In genomic region chr4:151483299-151483976, GRCm38 (mm10) we compare ENCODE assay signal across 9 mouse cellular contexts.
DNase-seq lines count a peak whose midpoint lies in the region; ATAC-seq and TF ChIP-seq lines count a peak whose summit lies in the region.
"Had no signal": no experiment of that assay in that cellular context is flagged by ENCODE, and none has a peak within 500 bp of the region (broad histone marks: within the 10 kb centered on the region; RNA-seq: fewer than 3 reads in every experiment).

No protein-coding gene starts in this region.

- peak; percentile 4 for DNase-seq in MEL (ENCODE audit: low read depth, low spot score)
- peak; percentile 90 for DNase-seq in brain, adult 2 months (ENCODE audit: low read depth, low spot score)
- peak; percentile 7 for DNase-seq in heart, postnatal 25 days (ENCODE audit: low spot score)
- peak; percentile 39 to 70 for DNase-seq in layer of hippocampus, adult 8-10 months (ENCODE audit: low spot score in 2 of 2)
- DNase-seq in lung, postnatal 25 days (ENCODE audit: low spot score): peak; percentile 9
- peak; percentile 75 for DNase-seq in right cerebral cortex, adult 18-20 months
- no peak for DNase-seq in spleen, adult 12 weeks (ENCODE audit: low spot score)

- no peaks in the 10 kb centered on the region for H3K9me3 ChIP-seq in MEL (replicated peaks; ENCODE audit: insufficient read depth, low read length)
- H3K9me3 ChIP-seq in embryonic facial prominence, embryonic 13.5 days: 0 out of 2 replicates have a peak, but pooled peaks cover 3% of the 10 kb centered on the region

- no peaks in the 10 kb centered on the region for H3K79me2 ChIP-seq in MEL (ENCODE audit: control insufficient read depth, insufficient read depth, low read length, poor library complexity)

- H3K36me3 ChIP-seq in MEL (ENCODE audit: control insufficient read depth in 1 of 2, insufficient read depth in 2 of 2, low read length in 2 of 2): no peaks in the 10 kb centered on the region
- H3K36me3 ChIP-seq in embryonic facial prominence, embryonic 13.5 days: no peaks in the 10 kb centered on the region

- 8% methylated on average over 21 of the region's 21 CpGs for WGBS in embryonic facial prominence, embryonic 13.5 days

- TF ChIP-seq RAD21 in MEL (IDR thresholded peaks at IDR 0.05; ENCODE audit: low read depth, low read length): peak; percentile 25

- 0 out of 2 replicates have a peak, but pooled peaks have one; percentile 43 for ATAC-seq in embryonic facial prominence, embryonic 13.5 days (ENCODE audit: insufficient number of reproducible peaks, insufficient read depth, low FRiP score, low TSS enrichment, low read depth)

- intact Hi-C loops in heart, postnatal 25 days (cut with DNase I): no loop called here

- TF ChIP-seq EP300 in MEL (IDR thresholded peaks at IDR 0.05; ENCODE audit: low read depth in 1 of 2, low read length in 2 of 2): no peak

- H3K4me3 ChIP-seq in MEL (ENCODE audit: control insufficient read depth in 1 of 2, insufficient read depth in 1 of 2, low read depth in 2 of 2, low read length in 2 of 2): no peak overlapping the region
- H3K4me3 ChIP-seq in embryonic facial prominence, embryonic 13.5 days: no peak overlapping the region
- H3K4me3 ChIP-seq: myocyte had no signal

- no peak for TF ChIP-seq POLR2A in MEL (IDR thresholded peaks at IDR 0.05; ENCODE audit: control insufficient read depth in 1 of 2, insufficient read depth in 1 of 2, low read depth in 1 of 2, low read length in 2 of 2, poor library complexity in 1 of 2)

- H3K9ac ChIP-seq in MEL (ENCODE audit: control insufficient read depth, low read depth, low read length, poor library complexity, severe bottlenecking): no peak overlapping the region
- no peak overlapping the region for H3K9ac ChIP-seq in embryonic facial prominence, embryonic 13.5 days

- H3K4me1 ChIP-seq in MEL (ENCODE audit: control insufficient read depth in 1 of 2, insufficient read depth in 2 of 2, low read length in 2 of 2): no peaks in the 10 kb centered on the region
- H3K4me1 ChIP-seq in embryonic facial prominence, embryonic 13.5 days: peaks cover 4% of the 10 kb centered on the region; the same call in 1 of the 2 replicates

- no peaks in the 10 kb centered on the region for H3K27me3 ChIP-seq in MEL (ENCODE audit: control insufficient read depth in 1 of 2, insufficient read depth in 2 of 2, low read length in 2 of 2)
- peaks cover 19% of the 10 kb centered on the region for H3K27me3 ChIP-seq in embryonic facial prominence, embryonic 13.5 days

- no peak overlapping the region for H3K27ac ChIP-seq in MEL (ENCODE audit: control insufficient read depth, low read depth, low read length)
- H3K27ac ChIP-seq in embryonic facial prominence, embryonic 13.5 days: no peak overlapping the region

- no peak overlapping the region for H3K4me2 ChIP-seq in embryonic facial prominence, embryonic 13.5 days

- TF ChIP-seq CTCF in MEL (IDR thresholded peaks at IDR 0.05 in 2 of 3, conservative IDR thresholded peaks at IDR 0.05 in 1 of 3; ENCODE audit: control insufficient read depth in 1 of 3, insufficient read depth in 1 of 3, low read depth in 2 of 3, low read length in 3 of 3, poor library complexity in 1 of 3, severe bottlenecking in 1 of 3): peak; percentile 29 to 54 (median 34); a peak in 5 of 6 replicates

TF ChIP-seq in MEL, 35 proteins besides CTCF, POLR2A, EP300 and RAD21:
- TF ChIP-seq JUND (IDR thresholded peaks at IDR 0.05; ENCODE audit: low read depth, low read length) (no peak), CHD1 (IDR thresholded peaks at IDR 0.05; ENCODE audit: low read depth, low read length) (no peak), SMC3 (IDR thresholded peaks at IDR 0.05; ENCODE audit: low read depth, low read length) (peak; percentile 39; the same call in 1 of the 2 replicates), SIN3A (IDR thresholded peaks at IDR 0.05; ENCODE audit: low read length) (no peak), TBP (IDR thresholded peaks at IDR 0.05; ENCODE audit: low read depth, low read length) (no peak), ZC3H11A (IDR thresholded peaks at IDR 0.05; ENCODE audit: low read depth, low read length) (peak; percentile 16; the same call in 1 of the 2 replicates), POLR2AphosphoS2 (IDR thresholded peaks at IDR 0.05; ENCODE audit: low read length) (no peak)
